Mouse (Mus musculus) erythroid progenitor cell, adult 5-6 weeks (primary cell): ENCODE results near the gene Slc8a3. TPM values are rescaled to one million over a fixed set of nuclear protein-coding genes. Genes with fewer than 3 reads are reported as not detected.
"Not testable (repeated sequence)": the region's sequence is repeated elsewhere in the genome, so short reads cannot be mapped to it uniquely, and the experiment has no call there.

Experiments used
- ATAC-seq: replicated peaks from 2 replicates; pipeline ENCODE4 v1.8.0; 2016; ENCODE audit warnings: moderate number of reproducible peaks, mild to moderate bottlenecking, moderate TSS enrichment, inconsistent platforms; ENCODE audit not compliant: poor library complexity, low FRiP score, severe bottlenecking
- total RNA-seq, 2 experiments: library from RNA; stranded (forward) in 1 of 2; stranded (reverse) in 1 of 2; fragments of 150-400 nt in 1 of 2; fragments of 186-747, 209-891 nt in 1 of 2; gene quantifications; 2 replicates each; pipeline versions ENCODE4 v1.2.3 to v1.2.4; 2015 to 2017; ENCODE audit warnings: low replicate concordance in 2 of 2

The Slc8a3 gene
- not detected in 2 replicates for total RNA-seq (2015; ENCODE audit: low replicate concordance)
- not detected in 2 replicates for total RNA-seq (2017; ENCODE audit: low replicate concordance)

DNA sequence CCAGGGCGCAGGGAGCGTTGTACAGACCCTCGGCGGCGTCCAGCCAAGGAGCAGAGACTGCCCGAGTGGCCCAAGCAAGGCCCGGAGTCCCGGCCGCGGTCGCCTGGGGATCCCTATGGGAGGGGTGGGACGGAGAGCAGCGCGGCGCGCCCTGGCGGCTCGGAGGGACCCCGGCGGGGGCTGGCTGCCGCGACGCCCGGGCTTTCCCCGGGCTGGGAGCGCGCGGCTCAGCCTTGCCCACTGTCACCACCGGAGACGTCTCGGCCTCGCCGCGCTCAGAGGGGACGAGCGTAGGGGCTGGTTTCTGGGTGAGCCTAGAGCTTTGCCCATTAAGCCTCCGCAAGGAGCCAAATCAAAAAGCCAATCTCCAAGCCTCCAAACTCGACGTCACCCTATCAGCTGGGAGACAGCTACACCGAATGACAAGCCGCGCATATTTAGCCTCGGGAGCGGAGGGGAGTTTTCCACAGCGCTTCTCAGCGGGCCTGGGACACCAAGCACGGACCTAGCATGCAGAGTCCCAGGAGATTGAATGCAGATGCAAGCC is at the start of gene Slc8a3:
Gene Slc8a3 (minus strand): TSS at position 306 of the 547 bp plus-strand sequence.
- ATAC-seq = no peak

DNA sequence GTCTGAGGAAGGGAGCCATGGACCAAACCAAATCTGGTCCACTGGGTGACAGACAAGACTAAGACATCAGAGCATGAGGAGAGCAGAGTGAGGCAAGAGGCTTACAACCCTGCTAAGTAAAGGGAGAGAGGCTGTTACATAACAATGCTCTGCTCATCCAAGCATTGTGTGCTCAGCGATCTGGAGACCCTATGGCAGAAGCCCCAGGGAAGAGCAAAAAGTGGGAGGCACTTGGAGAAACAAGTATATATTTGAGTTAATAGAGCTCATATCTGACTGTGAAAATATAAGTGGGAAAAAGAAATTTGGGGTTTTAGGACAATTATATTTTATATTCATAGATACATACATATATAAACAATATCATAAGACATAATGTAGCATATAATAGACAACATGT is 46.4 kb upstream of the Slc8a3 start, which contains the start of gene Gm4787:
Gene Gm4787 (minus strand): TSS at position 101 of the 400 bp plus-strand sequence.
- not testable (repeated sequence) for ATAC-seq

DNA sequence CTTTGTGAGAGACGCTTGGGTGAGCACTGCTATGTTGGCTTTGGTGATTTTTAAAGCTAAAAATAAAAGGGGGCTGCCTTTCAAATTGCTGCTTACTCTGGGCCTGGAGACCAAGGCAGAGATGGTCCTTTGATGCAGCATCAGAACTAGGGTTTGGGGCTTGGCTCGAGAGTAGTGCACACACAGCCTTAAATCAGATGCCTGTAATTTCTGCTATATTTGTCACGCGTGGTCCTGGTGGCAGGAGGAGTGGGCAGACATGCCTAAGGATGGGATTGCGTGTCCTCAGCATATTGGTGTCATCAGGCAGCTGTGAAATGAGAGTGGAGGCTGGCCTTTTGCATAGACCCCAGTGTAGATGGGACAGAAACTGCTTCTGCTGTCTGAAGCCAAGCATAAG is 861 bp upstream of the Slc8a3 start:
- no peak for ATAC-seq

DNA sequence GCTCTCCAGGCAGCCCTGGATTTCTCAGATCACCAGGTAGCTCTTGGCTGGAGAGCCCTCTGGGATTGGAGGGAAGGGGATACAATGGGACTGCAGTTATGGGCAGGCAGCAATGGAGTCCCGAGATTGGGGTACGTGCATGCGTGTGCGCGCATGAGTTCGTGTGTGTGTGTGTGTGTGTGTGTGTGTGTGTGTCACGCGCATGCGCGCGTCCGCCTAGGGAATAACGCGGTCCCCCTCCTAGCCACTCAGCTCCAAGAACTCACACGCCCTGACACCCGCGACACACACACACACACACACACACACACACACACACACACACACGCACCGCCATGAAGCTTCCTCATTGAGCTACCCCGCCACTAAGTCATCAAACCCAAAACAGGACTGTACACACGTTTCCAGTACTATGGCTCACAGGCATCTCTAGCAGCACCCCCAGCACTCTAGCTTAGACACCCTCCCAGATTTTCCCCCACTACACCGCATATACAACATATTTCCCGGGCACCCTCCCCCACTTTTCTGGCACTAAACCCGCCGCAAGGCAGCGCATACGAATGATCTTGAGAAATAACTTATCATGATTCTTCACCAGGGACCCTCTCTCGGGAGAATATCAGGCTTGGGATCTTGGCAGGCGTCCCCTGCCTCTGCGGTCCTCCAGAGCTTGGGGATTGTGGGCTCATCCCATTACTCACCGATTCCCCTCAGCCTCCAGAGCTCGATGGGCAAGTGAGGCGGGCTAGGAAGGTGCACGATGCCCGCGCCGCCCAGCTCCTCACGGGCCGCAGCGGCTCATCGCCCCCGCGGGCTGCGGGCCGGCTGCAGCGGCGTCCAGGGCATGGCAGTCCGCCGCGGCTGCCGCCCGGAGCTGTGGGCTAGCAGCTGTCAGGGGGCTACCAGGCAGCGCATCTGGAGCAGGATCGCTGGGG is 774 bp downstream of the Slc8a3 start:
- no peak for ATAC-seq

DNA sequence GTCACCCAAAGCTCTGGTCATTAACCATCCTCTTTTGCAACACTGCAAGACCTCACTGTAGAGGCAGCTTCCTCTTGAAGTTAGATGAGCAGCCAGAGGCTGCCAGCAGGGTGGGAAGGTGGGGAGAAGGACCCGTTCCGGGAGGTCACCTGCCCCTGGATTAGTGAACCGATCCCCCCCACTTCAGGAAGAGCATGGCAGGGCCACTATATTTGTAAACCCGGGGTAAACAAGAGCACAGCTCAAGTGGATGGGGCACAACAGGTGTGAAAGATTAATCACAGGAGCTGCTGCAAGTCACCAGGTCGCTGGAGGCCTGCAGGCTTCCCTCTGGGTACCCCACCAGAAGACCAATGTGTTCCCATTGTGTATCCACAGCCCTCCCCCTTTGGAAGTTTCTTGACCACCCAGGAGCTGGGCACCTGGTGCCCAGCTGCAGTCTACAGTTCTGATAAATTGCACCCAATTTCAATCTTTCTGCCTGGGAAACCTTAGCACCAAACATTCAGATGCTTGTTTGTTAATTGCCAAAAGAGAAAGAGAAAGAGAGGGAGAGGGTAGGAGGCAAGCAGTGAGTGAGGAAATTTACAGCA is 1.8 kb downstream of the Slc8a3 start:
- no peak for ATAC-seq

DNA sequence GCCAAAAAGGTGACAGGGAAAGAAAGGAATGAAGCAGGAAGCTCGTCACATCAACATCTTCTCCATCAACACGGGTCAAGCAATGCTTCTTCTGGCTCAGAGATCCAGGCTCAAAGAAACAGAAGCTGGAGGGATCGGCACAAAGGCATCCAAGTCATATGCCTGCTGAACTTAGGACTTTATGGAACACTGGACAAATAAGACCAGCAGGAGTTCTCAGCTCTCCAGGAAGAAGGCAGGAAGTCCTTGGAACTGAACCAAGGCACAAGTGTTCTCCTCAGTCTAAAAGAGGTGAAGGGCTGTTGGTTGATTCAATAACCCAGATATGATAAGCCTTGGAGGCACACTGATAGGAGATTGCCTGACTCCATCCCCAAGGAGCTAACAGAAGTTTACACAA is 8.0 kb downstream of the Slc8a3 start:
- ATAC-seq = no peak

DNA sequence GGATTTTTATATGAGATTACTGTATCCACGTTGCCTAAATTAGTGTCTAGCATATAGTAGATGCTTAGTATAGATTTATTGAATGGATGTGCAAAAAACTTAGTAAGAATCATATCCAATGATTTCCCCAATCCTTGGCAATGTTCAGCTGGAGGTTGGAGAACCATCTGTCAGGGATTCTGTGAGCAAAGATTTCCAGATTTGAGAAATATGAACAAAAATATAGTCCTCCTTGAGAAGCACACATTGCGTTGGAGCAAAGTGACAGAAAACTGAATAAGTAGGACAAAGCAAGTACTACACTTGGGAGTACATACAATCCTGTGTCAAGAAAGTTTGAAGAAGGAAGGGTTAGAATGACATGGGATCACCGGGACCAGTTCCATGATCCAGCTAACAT is 8.9 kb downstream of the Slc8a3 start:
- no peak for ATAC-seq

DNA sequence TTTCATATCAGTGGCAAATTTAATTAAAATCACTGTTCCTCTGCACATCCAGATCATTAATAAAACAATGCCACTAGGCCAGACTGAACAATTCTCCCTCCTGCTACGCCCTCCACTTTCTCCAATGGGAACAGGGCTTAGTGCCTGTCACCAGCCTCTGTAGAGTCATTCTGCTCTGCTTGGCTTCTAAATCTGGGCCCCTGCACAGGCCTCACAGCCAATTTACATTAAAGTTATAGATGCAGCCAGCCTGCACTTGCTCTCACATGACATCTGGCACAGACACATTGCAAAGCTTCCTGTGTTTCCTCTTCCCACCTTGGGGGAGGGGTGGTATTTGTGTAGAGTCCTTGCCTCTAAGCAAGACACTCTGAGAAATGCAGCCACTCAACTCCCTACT is 12.0 kb downstream of the Slc8a3 start:
- no peak for ATAC-seq

DNA sequence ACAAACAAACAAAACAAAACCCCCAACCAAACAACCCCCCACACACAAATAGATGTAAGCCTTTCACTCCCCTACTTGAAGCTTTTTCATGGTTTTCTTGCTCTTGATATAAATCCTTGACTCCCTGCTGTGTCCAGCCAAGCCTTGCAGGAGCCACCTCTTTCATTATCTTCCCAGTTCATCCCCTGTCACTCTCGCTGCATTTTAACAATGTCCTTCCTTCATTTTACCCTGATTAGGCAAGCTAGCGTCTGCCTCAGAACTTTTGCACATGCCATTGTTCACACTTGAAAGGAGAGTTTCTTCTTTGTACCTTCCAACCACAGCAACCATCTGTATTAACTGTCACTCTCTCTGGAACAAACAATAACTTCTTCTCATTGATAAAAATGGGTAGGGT is 15.2 kb downstream of the Slc8a3 start:
- ATAC-seq = no peak

DNA sequence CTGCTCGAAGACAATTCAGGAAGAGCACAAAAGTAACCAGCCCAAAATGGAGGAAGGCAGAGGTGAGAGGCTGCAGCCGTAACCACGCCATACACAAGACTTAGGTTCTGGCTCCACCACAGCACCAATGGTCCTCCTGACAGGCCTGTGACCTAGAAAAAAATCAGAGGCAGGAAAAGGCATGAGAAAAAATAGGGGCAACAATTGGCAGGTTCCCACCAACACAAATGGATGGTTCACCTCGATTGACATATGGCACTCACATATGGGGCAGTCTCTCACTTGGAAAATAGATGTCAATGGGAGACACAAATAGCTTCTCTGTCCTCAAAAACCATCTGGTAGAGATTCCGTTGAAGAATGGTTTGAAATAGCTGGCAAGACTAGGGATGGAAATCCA is 17.0 kb downstream of the Slc8a3 start:
- no peak for ATAC-seq

DNA sequence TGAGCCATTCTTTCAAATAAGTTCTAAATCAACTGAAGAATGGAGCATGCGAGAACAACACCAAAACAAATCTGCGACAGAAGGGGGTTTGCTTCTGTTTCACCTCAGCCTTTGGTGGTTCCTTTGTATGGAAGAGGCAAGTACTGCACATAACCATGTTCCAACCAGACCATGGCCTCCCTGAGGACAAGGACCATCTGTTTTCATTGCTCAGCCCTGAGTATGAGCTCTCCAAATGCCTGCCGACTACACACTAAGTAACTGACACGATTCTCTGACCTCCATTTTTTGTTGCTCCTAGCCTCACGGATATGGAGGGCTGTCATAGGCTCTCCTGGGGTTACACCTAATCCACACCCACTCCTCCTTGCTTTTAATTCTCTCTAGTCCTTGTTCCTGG is 29.4 kb downstream of the Slc8a3 start:
- no peak for ATAC-seq

DNA sequence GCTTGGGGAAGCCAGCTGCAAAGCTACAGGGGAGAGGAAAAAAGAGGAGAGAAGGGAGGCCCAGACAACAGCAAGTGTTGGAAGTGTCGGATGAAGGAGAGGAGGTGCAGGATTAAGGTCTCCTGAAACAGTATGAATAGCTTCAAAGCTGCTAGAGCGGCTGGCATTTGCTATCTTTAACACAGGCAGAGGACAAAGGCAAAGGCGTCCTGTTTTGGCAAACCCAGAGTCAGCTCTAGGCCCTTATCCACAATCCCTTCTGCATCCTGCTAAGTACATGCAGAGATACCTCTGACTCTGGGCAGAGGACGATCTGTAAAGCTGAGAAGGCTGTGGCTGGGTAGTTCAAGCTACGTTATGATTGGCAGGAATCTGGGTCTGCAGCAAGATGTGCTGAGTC is 38.4 kb downstream of the Slc8a3 start:
- ATAC-seq = no peak

DNA sequence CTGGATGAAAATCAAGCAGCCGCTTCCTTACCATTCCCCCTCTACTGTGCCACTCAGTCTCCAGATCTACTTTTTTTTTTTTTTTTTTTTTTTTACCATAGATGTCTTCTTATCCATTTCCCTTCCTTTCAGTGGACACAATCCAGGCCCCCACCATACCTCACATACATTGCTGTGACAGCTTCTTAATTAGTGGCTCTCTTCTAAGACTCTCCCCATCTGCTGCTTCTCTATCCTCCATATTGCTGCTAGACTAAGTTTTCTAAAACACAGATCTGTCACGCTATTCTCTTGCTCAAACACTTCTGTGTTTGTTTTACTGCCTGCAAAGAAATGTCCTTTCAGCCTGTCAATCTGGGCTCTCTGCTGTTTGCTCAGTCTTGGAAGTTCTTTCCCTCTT is 54.9 kb downstream of the Slc8a3 start:
- ATAC-seq = no peak

DNA sequence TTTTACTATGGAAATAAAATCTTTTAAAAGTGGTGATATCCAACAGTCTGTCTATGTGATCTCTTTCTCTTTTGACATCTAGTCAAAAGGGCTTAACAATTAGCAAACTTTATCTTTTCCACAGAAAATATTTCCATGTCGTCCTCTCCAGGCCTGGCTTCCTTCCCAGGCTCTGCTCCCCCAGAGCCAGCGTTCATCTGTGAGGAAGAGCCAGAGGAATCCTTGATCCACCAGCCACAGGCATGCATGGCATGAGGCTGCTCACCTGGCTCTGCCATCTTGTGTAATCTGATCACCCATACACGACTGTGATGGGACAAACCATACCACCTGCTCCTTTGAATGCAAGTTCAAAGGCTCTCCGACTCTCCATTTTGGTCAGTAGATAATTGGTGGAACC is 58.4 kb downstream of the Slc8a3 start:
- ATAC-seq = no peak

DNA sequence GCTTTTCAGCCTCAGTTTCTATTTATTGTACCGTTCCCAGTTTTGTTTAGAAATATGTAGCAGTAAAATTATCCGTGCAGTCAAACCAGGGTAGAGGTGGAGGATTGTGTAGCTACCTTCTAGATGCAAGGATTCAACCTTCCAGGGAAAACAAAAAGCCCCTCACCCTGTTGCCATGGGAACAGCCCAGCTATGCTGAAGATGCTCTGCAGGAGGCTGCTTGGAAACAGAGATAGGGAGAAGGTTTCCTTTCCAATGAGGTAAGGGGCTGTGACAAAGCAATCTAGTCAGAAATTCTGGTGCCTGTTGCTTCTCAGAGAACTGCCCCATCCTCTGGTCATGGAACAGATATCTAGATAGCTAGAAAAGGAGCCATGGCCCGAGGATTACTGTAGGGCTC is 59.6 kb downstream of the Slc8a3 start:
- ATAC-seq = no peak

DNA sequence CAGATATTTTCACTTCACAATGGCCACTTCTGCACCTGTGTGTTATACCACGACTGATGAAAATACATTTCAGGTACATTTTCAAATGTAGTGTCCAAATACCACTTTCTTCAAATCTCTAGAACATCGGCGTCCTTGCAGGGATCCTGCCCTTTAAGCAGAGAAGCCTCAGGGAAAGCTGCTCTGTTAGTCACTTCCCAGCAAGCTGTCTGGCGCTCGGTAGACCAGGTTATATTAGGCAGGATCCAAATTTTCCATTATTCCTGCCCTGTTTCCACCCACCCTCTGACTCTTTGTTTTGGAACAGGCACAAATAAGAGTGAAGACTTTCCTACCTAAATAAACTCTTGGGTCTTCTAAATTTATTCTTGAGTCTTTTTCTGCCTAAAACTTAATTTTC is 63.7 kb downstream of the Slc8a3 start:
- ATAC-seq = no peak

DNA sequence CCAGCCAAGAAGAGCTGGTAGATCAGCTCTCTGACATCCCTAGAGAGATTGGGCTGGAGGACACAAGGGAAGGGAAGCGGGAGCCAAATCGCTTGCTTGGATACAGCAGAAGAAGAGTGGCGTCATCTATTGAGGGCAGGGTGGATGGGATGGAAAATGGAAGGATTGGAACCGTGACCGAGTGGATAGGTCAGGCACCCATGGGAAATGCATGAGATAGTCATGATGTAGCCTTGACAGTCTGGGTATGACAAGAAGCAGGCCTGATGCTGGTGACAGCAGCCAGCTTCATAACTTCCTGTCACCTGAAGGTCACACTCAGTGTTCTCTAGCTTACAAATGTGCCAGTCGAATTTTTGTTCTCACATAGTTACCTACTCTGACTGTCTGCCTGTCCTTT is 70.2 kb downstream of the Slc8a3 start:
- ATAC-seq = no peak

DNA sequence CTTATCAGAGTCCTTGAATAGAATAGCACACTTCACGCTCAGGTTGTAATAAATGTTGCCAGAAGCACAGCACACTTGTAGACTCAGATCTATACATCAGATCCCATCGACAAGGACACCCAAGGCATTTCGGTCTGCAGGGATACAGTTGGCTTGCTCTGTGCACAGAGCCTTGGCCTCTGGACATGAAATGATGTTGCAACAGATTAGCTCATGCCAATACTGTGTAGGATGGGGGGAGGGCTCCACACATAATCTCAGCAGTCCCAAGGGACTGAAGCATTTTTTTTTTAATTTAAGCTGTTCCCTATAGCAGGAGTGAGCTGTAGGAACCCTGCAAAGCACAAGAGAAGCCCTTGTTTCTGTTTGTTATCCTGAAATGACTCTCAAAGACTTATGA is 74.8 kb downstream of the Slc8a3 start:
- ATAC-seq = no peak

DNA sequence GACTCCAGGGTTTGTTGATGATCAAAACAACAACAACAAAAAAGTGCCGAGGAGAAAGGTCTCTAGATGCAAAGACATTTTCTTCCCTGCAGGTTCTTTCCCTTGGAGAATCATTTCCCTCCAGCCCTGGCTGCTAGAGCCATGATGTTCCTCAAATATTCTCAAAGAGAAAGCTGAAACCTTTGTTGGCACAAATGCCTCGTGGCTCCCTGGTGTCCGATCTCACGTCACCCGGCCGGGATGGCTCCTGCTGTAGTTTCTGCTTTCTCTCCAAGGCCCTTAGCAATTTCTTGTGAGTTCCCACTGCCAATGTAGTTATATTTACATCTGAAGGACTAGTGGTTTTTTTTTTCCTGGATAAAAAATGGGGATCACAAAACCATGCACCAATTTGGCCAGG is 87.6 kb downstream of the Slc8a3 start:
- ATAC-seq = no peak

DNA sequence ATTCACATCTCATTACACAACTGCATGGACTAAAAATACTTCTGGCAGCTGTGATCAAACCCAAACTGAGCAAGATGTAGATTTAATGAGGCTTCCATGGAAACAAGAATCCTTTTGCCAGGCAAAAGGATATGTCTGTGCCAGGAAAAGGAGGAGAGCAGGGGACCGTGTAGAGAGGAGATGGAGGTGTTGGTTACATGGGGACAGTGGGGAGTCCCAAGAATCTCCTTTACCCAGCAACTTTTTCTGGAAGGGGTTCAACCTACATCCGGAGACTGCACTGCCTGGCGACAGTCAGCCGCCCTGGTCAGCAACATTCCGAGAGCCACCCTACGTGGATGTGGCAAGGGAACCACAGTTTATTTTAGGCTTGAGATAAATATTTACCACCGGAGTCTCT is 88.0 kb downstream of the Slc8a3 start:
- ATAC-seq = no peak

DNA sequence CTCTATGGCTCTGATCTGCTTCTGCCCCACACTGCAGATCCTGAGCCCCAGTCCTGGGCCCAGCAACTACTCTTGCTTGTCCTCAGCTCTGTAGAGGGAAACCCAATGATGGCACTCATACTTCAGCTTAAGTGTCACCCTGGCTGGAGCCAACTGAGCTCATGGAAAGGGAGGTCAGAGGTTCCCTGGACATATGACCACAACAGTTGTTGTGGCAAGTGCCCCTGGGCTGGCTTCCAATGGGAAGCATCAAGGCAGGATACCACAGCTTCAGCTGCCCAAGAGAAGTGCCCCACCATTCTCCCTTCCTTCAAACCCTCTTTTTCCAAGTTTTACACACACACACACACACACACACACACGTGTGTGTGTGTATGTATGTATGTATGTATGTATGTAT is 88.5 kb downstream of the Slc8a3 start:
- ATAC-seq = no peak
